Mouse (Mus musculus): Measurements from ENCODE around the gene Olfr1254. TPM values are rescaled to one million over a fixed set of nuclear protein-coding genes. Genes with fewer than 3 reads are reported as not detected.

The Olfr1254 gene
- not detected for total RNA-seq (2023)

DNA sequence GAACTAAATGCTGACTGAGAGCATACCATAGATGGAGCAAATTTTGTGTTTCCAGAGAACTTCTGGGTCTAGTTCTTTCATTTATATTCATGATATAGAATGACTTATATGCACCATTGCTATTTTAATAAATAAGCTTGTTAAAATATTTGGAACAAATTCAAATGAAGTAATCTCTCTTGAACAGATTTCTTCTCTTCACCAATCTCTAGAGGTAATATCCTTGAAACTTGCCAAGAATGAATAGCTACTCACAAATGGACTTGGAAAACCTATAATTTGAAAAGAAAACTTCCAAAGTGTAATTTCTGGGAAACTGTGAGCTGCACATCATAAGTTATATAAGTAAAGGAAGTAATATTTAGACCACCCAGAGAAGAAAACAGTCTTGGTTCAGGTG, at the start of gene Olfr1254:
TSS of gene Olfr1254 (minus strand) at position 101 of the 400 bp plus-strand sequence.

DNA sequence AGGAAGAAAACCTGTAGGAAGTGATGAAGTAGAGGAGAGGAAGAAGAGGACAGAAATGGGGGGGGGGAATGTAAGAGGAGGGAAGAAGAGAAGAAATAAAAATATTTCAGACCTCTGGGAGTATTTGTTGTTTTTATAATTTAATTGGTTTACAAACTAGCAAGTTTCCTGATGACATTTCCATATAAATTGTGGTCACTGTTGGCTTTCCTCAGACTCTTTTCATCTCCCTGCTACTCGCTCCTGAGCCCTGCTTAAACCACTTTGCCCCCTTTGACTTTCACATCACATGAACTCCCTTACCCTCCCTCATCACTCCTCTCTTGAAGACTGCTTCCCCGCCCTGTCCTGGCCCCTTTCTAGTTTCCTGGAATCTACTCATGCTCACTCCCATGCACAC, 48.0 kb upstream of the Olfr1254 start, which contains the start of gene Olfr1256:
TSS of gene Olfr1256 (minus strand) at position 101 of the 400 bp plus-strand sequence.

DNA sequence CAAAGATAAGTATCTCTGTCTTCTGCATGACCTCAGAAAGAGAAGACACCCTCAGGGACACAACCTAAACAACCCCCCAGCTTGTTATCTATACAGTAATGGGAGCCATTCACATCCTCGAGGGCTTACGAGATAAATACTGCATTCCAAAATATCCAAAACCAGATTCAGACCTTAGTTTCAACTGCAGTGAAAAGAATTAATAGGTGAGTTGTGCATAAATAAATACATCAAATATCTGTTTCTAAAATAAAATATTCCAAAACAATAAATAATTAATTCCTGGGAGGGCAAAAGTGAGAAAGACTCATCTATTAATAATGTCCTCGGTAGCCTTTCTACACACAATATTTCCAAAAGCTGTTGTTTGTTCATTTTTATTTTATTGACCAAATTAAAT, 18.3 kb upstream of the Olfr1254 start, which contains the start of gene Olfr1255:
TSS of gene Olfr1255 (plus strand) at position 301 of the 400 bp plus-strand sequence.

DNA sequence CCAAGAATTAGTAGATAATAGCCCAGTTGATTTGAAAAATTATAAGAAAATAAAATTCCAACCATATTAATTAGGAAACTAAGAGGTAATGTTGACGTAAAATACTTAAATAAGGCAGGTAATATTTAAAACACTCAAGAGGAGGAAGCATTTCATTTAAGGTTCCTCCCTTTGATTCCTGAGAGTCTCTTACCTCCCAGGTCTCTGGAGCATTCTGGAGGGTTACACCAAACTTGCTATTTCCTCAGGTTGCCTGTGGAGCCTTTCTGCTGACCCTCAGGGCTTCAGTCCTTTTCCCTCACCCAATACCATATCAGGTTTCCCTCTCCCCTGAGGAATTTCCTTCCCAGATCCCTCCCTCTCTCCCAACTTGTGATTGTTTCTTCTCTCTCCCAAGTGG, 36.4 kb downstream of the Olfr1254 start, which contains the start of gene Olfr1253:
TSS of gene Olfr1253 (minus strand) at position 101 of the 400 bp plus-strand sequence.

Other genes with a start within 250 kb of the Olfr1254 start
- gene Olfr1245, start 215.2 kb downstream of the Olfr1254 start, total RNA-seq (2023): not detected
- gene Olfr1246, start 200.5 kb downstream of the Olfr1254 start, total RNA-seq (2023): not detected
- gene Olfr1247, start 179.5 kb downstream of the Olfr1254 start, total RNA-seq (2023): 0.15 TPM
- not detected for gene Olfr1248, start 175.4 kb downstream of the Olfr1254 start, total RNA-seq (2023)
- gene Olfr1249, start 158.6 kb downstream of the Olfr1254 start, total RNA-seq (2023): not detected
- gene Olfr1250, start 132.2 kb downstream of the Olfr1254 start, total RNA-seq (2023): not detected
- gene Olfr1251, start 121.7 kb downstream of the Olfr1254 start, total RNA-seq (2023): not detected
- not detected for gene Olfr1252, start 68.6 kb downstream of the Olfr1254 start, total RNA-seq (2023)
- gene Olfr1253, start 36.5 kb downstream of the Olfr1254 start, total RNA-seq (2023): not detected
- gene Olfr1255, start 18.4 kb upstream of the Olfr1254 start, total RNA-seq (2023): not detected
- not detected for gene Olfr1256, start 47.9 kb upstream of the Olfr1254 start, total RNA-seq (2023)
- gene Olfr48, start 54.6 kb upstream of the Olfr1254 start, total RNA-seq (2023): not detected
- gene Olfr1257, start 84.8 kb upstream of the Olfr1254 start, total RNA-seq (2023): not detected
- not detected for gene Olfr1258, start 133.7 kb upstream of the Olfr1254 start, total RNA-seq (2023)
- not detected for gene Olfr1259, start 155.0 kb upstream of the Olfr1254 start, total RNA-seq (2023)
- not detected for gene Olfr1260, start 180.7 kb upstream of the Olfr1254 start, total RNA-seq (2023)
- not detected for gene Olfr1261, start 197.6 kb upstream of the Olfr1254 start, total RNA-seq (2023)
- not detected for gene Olfr1262, start 206.5 kb upstream of the Olfr1254 start, total RNA-seq (2023)
- gene Olfr1263, start 218.5 kb upstream of the Olfr1254 start, total RNA-seq (2023): not detected
- not detected for gene Olfr1264, start 232.0 kb upstream of the Olfr1254 start, total RNA-seq (2023)
- gene Olfr1265, start 241.7 kb upstream of the Olfr1254 start, total RNA-seq (2023): not detected

Data from CD8-positive naive resting alpha-beta T cell, adult 57 days (primary cell).